Mouse (Mus musculus): ENCODE measurements around the gene Tex101.
"Not testable (repeated sequence)": the region's sequence is repeated elsewhere in the genome, so short reads cannot be mapped to it uniquely, and the experiment has no call there.

Gene Tex101

DNA sequence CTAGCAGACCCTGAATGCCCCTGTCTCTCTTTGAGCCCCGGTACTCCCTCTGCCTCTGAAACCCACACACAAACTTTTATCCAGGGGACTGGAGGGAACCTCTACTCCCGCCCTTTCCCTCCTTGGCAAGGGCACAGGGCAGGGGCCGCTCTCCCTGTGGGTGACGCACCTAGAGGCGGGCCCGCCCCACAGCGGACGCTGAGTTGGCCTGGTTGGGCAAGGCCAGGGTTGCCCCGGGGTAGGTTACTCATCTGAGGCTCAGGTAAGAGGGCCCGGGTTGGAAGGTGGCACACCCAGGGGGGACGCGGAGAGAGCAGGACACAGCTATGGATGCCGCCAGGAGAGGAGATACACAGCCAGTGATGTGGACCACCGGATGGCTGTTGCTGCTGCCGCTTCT is 40.2 kb downstream of the Tex101 start, which contains the start of gene Lypd3:
Gene Lypd3 (plus strand): TSS at position 287 of the 400 bp plus-strand sequence.
- DNase-seq (ENCODE audit: low read depth, low spot score): no peak

DNA sequence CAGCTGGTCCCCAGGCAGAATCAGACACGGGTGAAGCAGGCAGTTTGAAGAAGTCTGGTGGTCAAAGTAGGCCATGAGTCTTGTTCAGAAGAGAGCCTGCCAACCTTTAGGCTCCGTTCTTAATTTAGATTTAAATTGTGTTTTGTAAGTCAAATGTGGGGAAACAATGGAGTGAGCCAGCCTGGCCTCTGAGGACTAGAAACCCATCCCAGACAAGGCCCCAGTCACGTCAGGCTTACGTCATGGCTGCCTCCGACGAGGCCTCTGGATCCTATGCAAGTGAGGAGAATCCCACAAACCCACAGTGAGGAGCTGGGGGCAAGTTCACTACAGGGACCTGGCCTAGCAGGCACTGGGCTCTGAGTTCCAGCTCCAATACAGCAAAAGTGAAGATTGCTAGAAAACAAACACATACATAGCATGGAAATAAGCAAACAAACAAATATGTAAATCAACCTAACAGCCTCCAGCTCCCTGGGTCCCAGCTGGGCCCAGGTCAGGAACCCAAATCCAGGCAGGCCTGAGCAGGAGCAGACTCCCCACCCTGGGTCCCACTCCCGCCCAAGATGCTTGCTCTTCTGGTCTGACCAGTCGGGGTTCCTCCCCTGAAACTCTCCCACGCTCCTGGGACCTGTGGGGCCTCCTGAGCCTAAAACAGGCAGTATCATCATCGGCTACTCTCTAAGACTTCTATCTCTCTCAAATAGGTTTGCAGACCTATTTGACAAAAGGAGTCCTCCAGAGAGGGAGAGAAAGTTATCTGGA is 46.2 kb downstream of the Tex101 start:
- DNase-seq (ENCODE audit: low read depth, low spot score): no peak

DNA sequence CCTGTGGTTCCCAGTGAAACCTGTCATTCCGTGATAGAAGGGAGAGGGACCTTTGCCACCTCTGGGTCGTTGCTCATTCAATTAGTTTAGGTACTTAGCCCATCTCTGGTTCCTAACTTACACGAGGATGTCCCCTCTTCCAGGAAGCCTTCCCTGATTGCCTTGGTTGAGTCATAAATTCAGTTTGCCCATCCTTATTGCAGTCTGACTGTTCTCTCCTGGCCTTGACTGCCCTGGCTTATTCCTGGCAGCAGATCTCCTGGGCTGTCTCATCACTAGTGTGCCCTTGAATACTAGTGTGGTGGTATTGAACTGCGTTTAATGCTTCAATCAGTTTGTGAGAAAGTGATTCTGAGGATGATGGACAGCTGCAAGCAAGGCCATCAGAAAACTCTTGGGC is 46.8 kb downstream of the Tex101 start:
- DNase-seq (ENCODE audit: low read depth, low spot score): no peak

DNA sequence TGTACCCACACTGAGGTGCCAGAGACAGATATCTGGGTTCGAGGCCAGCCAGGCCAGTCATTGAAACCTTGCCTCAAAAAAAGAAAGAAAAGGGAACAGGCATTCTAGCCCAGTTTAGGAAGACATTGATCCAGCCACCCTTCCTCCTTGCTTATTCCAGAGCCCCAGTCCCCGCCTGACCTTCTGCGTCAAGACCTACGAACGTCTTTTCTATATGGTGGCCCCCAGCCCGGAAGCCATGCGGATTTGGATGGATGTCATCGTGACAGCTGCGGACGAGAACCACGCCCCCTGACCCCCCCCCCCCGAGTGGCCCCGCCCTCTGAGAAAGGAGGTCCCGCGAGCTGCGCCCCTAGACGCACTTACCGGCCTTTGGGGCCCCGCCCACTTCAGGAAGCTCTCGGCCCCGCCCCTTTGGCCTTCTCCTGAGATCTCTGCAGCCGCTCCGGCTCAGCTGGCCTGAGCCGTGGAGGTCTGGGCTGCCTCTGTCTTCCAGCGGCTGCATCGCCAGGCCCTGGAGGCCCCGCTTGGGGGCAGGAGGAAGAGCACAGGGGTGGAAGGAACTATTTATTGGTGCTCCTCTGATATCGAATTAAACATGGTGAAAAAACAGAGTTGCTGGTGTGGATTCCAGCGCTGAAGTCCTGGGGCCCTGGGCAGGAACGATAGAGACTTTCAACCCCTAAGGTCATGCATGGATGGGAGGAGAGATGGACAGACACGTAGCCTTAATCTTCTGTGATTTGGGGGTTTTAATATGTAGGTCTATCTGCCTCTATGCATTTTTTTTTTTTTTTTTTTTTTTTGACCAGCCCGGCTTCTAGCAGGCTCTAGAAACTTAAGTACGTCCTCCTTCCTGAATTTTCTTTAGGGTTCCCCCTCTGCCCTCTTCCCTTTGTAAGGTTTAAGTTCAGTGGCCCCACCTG is 47.5 kb downstream of the Tex101 start:
- peak; percentile 72 for DNase-seq (ENCODE audit: low read depth, low spot score)

DNA sequence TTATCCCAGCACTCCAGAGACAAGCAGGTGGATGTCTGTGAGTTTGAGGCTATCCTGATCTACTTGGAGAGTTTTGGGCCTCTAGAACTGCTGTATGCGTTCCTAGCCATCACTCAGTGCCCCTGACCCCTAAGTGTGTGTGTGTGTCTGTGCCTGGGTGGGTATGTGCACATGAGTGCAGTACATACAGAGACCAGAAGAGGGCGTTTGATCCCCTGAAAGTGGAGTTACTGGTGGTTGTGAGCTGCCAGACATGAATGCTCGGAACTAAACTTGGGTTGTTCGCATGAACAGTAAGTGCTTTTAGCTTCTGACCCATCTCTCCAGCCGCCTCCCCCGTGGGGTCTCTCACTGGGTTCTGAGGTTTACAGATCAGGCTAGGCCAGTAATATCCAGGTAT is 53.5 kb downstream of the Tex101 start:
- no peak for DNase-seq (ENCODE audit: low read depth, low spot score)

DNA sequence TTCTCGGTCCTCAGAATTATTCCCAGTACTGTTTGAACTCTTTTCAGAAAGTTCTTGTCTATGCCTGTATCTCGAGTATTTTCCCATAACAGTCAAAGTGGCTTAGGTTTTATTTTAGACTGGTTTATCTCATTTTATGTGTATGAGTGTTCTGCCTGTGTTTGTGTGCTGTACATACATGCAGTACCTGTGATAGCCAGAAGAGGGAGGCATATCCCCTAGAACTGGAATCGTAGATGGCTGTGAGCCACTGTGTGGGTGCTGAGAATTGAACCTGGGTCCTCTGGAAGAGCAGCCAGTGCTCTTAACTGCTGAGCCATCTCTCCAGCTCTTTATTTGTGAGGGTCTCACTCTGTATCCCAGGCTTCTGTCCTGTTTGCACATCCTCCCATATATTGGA is 55.3 kb downstream of the Tex101 start:
- no peak for DNase-seq (ENCODE audit: low read depth, low spot score)

DNA sequence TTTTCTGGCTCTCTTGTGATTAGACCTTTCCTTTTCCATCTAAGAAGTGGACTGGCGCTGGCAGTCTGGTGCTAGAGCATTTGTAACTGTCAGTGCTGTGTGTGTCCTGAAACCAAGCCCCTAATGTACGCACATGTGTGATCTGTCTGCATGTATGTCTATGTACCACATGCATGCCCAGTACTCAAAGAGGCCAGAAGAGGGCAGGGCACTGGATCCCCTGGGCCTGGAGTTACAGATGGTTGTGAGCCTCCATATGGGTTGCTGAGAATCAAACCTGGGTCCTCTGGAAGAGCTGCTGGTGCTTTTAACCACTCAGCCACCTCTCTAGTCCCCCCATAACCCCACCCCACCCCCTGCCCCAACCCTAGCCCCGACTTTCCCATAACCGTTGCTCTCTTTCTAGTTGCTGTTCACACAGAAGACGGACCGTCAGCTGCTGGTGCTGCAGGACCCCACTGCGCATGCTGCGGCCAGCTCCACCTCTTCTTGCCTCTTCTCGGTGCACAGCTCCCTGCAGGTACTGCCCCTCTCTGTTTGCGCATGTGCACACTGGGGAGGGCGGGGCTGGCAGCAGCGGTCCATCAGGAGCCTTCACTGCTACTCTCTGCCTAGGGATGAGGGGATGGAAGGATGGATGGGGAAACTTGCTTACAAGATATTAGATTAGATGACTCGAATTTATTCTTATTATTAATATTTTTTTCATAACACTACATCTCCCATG is 56.6 kb downstream of the Tex101 start:
- no peak for DNase-seq (ENCODE audit: low read depth, low spot score)

DNA sequence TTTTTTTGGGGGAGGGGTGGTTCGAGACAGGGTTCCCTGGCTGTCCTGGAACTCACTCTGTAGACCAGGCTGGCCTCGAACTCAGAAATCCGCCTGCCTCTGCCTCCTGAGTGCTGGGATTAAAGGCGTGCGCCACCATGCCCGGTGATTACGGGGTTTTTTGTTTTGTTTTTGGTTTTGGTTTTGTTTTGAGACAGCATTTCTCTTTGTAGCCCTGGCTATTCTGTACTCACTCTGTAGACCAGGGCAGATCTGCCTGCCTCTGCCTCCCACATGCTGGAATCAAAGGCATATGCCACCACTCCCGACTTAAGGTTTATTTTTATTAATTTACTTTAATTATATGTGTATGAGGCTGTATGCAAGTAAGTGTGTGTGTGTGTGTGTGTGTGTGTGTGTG is 58.1 kb downstream of the Tex101 start:
- DNase-seq (ENCODE audit: low read depth, low spot score): not testable (repeated sequence)
